ENCODE assay signal across 7 mouse cellular contexts in genomic region chr17:32364331-32364730, GRCm38 (mm10). TPM values are rescaled to one million over a fixed set of nuclear protein-coding genes. Genes with fewer than 3 reads are reported as not detected.
DNase-seq lines count a peak whose midpoint lies in the region; ATAC-seq lines count a peak whose summit lies in the region.

No protein-coding gene starts in this region.

- H3K4me2 ChIP-seq in intestine, embryonic 16.5 days (ENCODE audit: low read depth, low read length): peak overlapping the region; percentile 66
- peak overlapping the region; percentile 45 for H3K4me2 ChIP-seq in midbrain, embryonic 13.5 days (replicated peaks)

- no peaks in the 10 kb centered on the region for H3K27me3 ChIP-seq in intestine, embryonic 16.5 days (replicated peaks; ENCODE audit: control insufficient read depth, insufficient read depth, low read length)
- H3K27me3 ChIP-seq in limb, embryonic 10.5 days (ENCODE audit: low read depth, poor library complexity, severe bottlenecking): no peaks in the 10 kb centered on the region
- H3K27me3 ChIP-seq in midbrain, embryonic 13.5 days: no peaks in the 10 kb centered on the region

- under 1% methylated on average over 43 of the region's 47 CpGs for WGBS in intestine, embryonic 16.5 days
- WGBS in limb, embryonic 10.5 days: 1% methylated on average over 47 of the region's 47 CpGs
- under 1% methylated on average over 40 of the region's 47 CpGs for WGBS in midbrain, embryonic 13.5 days

- H3K4me3 ChIP-seq in intestine, embryonic 16.5 days (ENCODE audit: low read length): peak overlapping the region; percentile 96
- H3K4me3 ChIP-seq in limb, embryonic 10.5 days: peak overlapping the region; percentile 95
- H3K4me3 ChIP-seq in midbrain, embryonic 13.5 days (replicated peaks): peak overlapping the region; percentile 96

- H3K9me3 ChIP-seq in intestine, embryonic 16.5 days (ENCODE audit: control insufficient read depth, low read length): no peaks in the 10 kb centered on the region
- H3K9me3 ChIP-seq in limb, embryonic 10.5 days (replicated peaks): no peaks in the 10 kb centered on the region
- no peaks in the 10 kb centered on the region for H3K9me3 ChIP-seq in midbrain, embryonic 13.5 days

- H3K27ac ChIP-seq in intestine, embryonic 16.5 days (ENCODE audit: low read length): peak overlapping the region; percentile 68
- peak overlapping the region; percentile 98 for H3K27ac ChIP-seq in limb, embryonic 10.5 days
- peak overlapping the region; percentile 80 for H3K27ac ChIP-seq in midbrain, embryonic 13.5 days

- H3K9ac ChIP-seq in intestine, embryonic 16.5 days (ENCODE audit: low read depth, low read length): peak overlapping the region; percentile 97
- H3K9ac ChIP-seq in midbrain, embryonic 13.5 days (replicated peaks): peak overlapping the region; percentile 97

- peak; percentile 78 for DNase-seq in adrenal gland, adult 8-10 months
- DNase-seq in embryo, embryonic 11 days: peak; percentile 99
- DNase-seq in gastrocnemius, postnatal 36 days: peak; percentile 85
- DNase-seq in limb, embryonic 10.5 days (ENCODE audit: low spot score): peak; percentile 93
- peak; percentile 80 for DNase-seq in spleen, adult 12 weeks (ENCODE audit: low spot score)

- intact Hi-C loops in gastrocnemius, postnatal 36 days (cut with DNase I): loop anchor here (2.0 kb wide), 1 partner anchor 24 kb away; the partner anchor contains the start of gene Wiz

- H3K4me1 ChIP-seq in intestine, embryonic 16.5 days (ENCODE audit: control insufficient read depth, insufficient read depth, low read length): peaks cover 18% of the 10 kb centered on the region
- peaks cover 36% of the 10 kb centered on the region for H3K4me1 ChIP-seq in limb, embryonic 10.5 days
- peaks cover 31% of the 10 kb centered on the region for H3K4me1 ChIP-seq in midbrain, embryonic 13.5 days (replicated peaks)

- H3K36me3 ChIP-seq in intestine, embryonic 16.5 days (ENCODE audit: control insufficient read depth, insufficient read depth, low read length): peaks cover 4% of the 10 kb centered on the region; the same call in 1 of the 2 replicates
- peaks cover 38% of the 10 kb centered on the region for H3K36me3 ChIP-seq in limb, embryonic 10.5 days
- H3K36me3 ChIP-seq in midbrain, embryonic 13.5 days: peaks cover 48% of the 10 kb centered on the region

- peak; percentile 91 for ATAC-seq in intestine, embryonic 16.5 days
- ATAC-seq in midbrain, embryonic 13.5 days: peak; percentile 90

RNA-seq across cellular contexts. Expression of gene Akap8l, which starts 13.9 kb away (rescaled TPM):
- 100 to 1,000 TPM; 105 to 275 (median 189) TPM for total RNA-seq in adrenal gland, adult 8-10 months (2022)
- total RNA-seq in gastrocnemius, postnatal 36 days (2021): 10 to 100 TPM; 24.9 to 30.0 TPM
- polyA plus RNA-seq in intestine, embryonic 16.5 days (2015; fragmentation: Nextera tagmentation; extraction: Ambion mirVana): 66.3 and 73.0 TPM in 2 replicates
- polyA plus RNA-seq in limb, embryonic 10.5 days (2016; fragmentation: Nextera tagmentation; extraction: Ambion mirVana): 84.7 and 106 TPM in 2 replicates
- polyA plus RNA-seq in midbrain, embryonic 13.5 days (2015; fragmentation: Nextera tagmentation; extraction: Ambion mirVana): 138 and 168 TPM in 2 replicates

RNA-seq across cellular contexts. Expression of gene Wiz, which starts 24.9 kb away (rescaled TPM):
- total RNA-seq in adrenal gland, adult 8-10 months (2022): 10 to 100 TPM; 45.4 to 81.3 (median 58.8) TPM
- total RNA-seq in gastrocnemius, postnatal 36 days (2021): 10 to 100 TPM; 11.2 to 11.6 TPM
- 17.5 and 18.9 TPM in 2 replicates for polyA plus RNA-seq in intestine, embryonic 16.5 days (2015; fragmentation: Nextera tagmentation; extraction: Ambion mirVana)
- 36.7 and 37.2 TPM in 2 replicates for polyA plus RNA-seq in limb, embryonic 10.5 days (2016; fragmentation: Nextera tagmentation; extraction: Ambion mirVana)
- 33.7 and 36.4 TPM in 2 replicates for polyA plus RNA-seq in midbrain, embryonic 13.5 days (2015; fragmentation: Nextera tagmentation; extraction: Ambion mirVana)

RNA-seq across cellular contexts. Expression of gene Rasal3, which starts 39.1 kb away (rescaled TPM):
- total RNA-seq in adrenal gland, adult 8-10 months (2022): 1 to 10 TPM; 2.2 to 4.0 (median 2.5) TPM
- total RNA-seq in gastrocnemius, postnatal 36 days (2021): 1 to 10 TPM in 1 of 2 experiments, under 1 TPM in 1; 0.76 to 2.0 TPM
- polyA plus RNA-seq in intestine, embryonic 16.5 days (2015; fragmentation: Nextera tagmentation; extraction: Ambion mirVana): 1.4 and 2.0 TPM in 2 replicates
- 0.33 and 0.53 TPM in 2 replicates for polyA plus RNA-seq in limb, embryonic 10.5 days (2016; fragmentation: Nextera tagmentation; extraction: Ambion mirVana)
- 0.54 TPM in 2 replicates for polyA plus RNA-seq in midbrain, embryonic 13.5 days (2015; fragmentation: Nextera tagmentation; extraction: Ambion mirVana)

RNA-seq across cellular contexts. Expression of gene Akap8, which starts 43.3 kb away (rescaled TPM):
- total RNA-seq in adrenal gland, adult 8-10 months (2022): 100 to 1,000 TPM in 2 of 4 experiments, 10 to 100 TPM in 2; 60.5 to 149 (median 103) TPM
- 10 to 100 TPM; 26.5 to 38.3 TPM for total RNA-seq in gastrocnemius, postnatal 36 days (2021)
- polyA plus RNA-seq in intestine, embryonic 16.5 days (2015; fragmentation: Nextera tagmentation; extraction: Ambion mirVana): 75.0 and 75.7 TPM in 2 replicates
- polyA plus RNA-seq in limb, embryonic 10.5 days (2016; fragmentation: Nextera tagmentation; extraction: Ambion mirVana): 142 and 157 TPM in 2 replicates
- polyA plus RNA-seq in midbrain, embryonic 13.5 days (2015; fragmentation: Nextera tagmentation; extraction: Ambion mirVana): 116 and 121 TPM in 2 replicates

RNA-seq across cellular contexts. Expression of gene Pglyrp2, which starts 59.6 kb away (rescaled TPM):
- under 1 TPM; 0.11 to 0.62 (median 0.34) TPM for total RNA-seq in adrenal gland, adult 8-10 months (2022)
- under 1 TPM in 1 of 2 experiments, not detected in 1; 0.08 TPM for total RNA-seq in gastrocnemius, postnatal 36 days (2021)
- 0.42 and 0.79 TPM in 2 replicates for polyA plus RNA-seq in intestine, embryonic 16.5 days (2015; fragmentation: Nextera tagmentation; extraction: Ambion mirVana)
- not detected in 2 replicates for polyA plus RNA-seq in limb, embryonic 10.5 days (2016; fragmentation: Nextera tagmentation; extraction: Ambion mirVana)
- not detected in 2 replicates for polyA plus RNA-seq in midbrain, embryonic 13.5 days (2015; fragmentation: Nextera tagmentation; extraction: Ambion mirVana)

Comparison
In these comparisons a context has a peak if more than half of its experiments do, and no peak if none do; other contexts are left out.
1. Peak in every context shown above with its lines: DNase-seq, ATAC-seq, H3K4me3 ChIP-seq and H3K27ac ChIP-seq.